Mouse (Mus musculus) gastrocnemius, adult 18-20 months (tissue): ENCODE results near the gene Actr8. TPM values are rescaled to one million over a fixed set of nuclear protein-coding genes. Genes with fewer than 3 reads are reported as not detected.

Source experiments
- DNase-seq: peaks from one replicate; pipeline ENCODE4 v3.0.0; 2021; ENCODE audit warnings: low spot score
- total RNA-seq, 2 experiments: library from RNA; stranded (reverse); gene quantifications; 2 replicates each; pipeline ENCODE4 v1.2.3; 2021

Gene Actr8
- total RNA-seq, 2 experiments from 2014 or later: 31.1 to 33.4 TPM

DNA sequence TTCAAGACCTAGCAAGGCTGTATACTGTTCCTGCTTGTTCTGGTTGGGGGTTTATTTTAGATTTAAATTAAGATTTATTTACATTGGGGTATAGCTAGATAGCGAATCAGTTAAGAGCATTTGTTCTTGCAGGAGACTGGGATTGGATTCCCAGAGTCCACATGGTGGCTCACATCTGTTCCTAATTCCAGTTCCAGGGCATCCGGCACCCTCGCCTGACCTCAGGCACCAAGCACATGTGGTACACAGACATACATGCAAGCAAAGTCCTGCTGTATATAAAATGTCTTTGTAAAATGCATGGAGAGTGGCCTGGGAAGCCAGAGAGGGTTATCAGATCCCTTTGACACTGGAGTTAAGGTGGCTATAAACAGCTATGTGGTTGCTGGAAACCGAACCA is 16.8 kb downstream of the Actr8 start:
- no peak for DNase-seq

- DNase-seq: no peak
Measured at GRCm38 (mm10) chr14:29996000-29996751, 18.0 kb downstream of the Actr8 start.

DNA sequence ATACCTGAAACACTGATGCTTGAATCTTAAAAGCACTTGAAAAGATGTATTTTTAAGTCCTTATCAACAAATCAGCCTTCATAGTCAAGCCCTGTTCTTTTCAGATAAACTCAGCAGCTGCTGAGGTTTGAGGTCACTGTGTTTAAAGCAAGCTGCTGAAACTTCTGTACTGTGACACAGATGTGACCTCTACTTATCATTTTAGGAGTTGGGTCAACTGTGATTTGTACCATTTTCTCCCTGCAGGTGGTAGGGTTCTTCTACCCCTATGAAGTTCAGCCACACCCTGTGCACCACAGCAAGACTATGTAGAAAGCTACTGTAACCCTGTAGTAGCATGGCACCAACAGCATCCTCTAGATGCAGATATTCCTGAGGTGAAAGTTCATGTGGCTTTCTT is 19.2 kb downstream of the Actr8 start:
- DNase-seq: no peak

DNA sequence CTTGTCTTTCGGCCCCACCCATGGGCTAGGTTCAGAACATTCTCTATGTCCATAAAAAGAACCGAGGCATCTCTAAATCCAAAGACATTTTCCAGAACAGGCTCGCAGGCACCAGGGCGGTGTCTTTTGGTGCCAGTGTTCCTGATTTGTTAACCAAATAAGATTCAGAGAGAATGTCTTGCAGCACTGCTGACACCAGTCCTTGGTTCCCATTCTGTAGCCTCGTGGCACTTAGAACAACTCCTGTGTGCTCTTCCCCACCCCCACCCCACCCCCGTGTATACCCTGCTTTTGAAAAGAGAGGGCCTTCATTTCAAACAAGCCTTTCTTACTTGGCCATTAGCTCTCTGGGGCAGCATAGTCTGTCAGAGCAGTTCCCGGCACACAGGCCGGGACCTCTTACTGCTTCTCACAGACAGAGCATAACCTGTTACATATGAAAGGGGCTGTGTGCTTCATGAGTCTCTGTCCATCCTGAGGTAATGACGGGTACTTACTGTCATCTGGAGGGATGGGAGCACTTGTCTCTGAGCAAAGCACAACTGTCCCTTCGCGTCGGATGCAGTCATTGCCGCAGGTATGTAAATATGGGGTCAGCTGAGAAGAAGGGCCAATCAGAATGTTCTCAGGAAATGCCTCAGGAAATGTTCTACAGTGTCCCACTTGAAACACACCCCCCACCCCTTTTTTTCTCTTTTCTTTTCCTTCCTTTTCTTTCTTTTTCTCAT is 20.8 kb downstream of the Actr8 start:
- no peak for DNase-seq

- no peak for DNase-seq
Measured at GRCm38 (mm10) chr14:29999475-29999811, 21.3 kb downstream of the Actr8 start.

GRCm38 (mm10) chr14:30008733-30009575 is 30.8 kb downstream of the Actr8 start, which contains the start of the genes Il17rb and Chdh:
Gene Il17rb, minus strand, starts transcription at chr14:30008896.
Gene Chdh, plus strand, starts transcription at chr14:30009023.
- peak; percentile 27 for DNase-seq

GRCm38 (mm10) chr14:30009864-30010560 is 31.9 kb downstream of the Actr8 start:
- peak; percentile 24 for DNase-seq

GRCm38 (mm10) chr14:30011886-30012560 is 33.9 kb downstream of the Actr8 start:
- no peak for DNase-seq

- DNase-seq: no peak
Measured at GRCm38 (mm10) chr14:30014487-30014886, 36.4 kb downstream of the Actr8 start.

DNA sequence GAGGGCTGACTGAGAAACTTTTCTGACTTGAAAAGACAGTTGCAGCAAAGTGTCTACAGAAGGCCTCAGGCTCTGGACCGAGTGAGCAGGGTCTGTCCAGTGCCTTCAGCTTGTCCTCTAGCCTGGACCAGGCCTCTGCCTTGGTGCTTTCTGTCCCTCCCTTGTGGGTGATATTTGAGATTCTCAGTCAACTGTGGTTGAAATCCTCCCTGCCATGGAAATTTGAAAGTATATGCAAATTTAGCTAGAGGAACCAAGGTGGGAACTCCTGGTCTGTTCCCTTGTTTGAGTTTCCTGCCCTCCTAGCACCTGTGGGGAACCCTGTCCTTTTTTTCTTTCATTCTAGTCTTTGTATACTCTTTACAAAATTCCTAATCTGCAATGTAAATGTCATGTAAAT is 36.9 kb downstream of the Actr8 start:
- no peak for DNase-seq

GRCm38 (mm10) chr14:30016666-30017065 is 38.5 kb downstream of the Actr8 start:
- no peak for DNase-seq

DNA sequence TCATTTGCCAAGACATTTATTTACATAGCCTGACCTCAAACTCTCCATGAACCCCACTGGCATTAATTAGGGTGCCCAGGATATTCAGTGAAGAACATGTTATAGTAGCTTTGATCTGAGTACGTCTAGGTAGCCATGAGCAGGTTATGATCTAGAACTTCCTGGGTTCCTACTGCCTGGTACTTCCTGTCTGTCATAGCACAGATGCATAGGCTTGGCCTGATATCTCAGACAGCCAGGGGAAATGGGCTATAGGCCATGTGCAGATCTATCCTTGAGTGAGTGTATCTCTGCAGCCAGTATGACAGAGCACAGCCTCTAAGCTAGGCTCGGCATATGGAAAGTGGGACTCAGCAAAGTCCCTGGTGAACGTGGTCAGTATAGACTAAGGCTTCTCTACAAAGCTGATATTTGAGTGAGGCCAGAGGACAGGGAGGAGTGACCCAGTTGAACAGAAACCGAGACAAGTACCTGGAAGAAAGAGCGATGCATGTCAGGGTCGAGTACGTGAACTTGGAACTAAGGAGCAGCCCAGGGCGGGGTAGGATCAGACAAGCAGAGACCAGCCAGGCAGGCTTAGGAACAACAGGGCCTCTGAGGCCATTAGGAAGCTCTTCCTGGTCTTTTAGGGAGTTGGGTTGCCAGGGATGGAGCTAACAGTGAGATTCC is 39.8 kb downstream of the Actr8 start:
- DNase-seq: no peak

GRCm38 (mm10) chr14:30018463-30018801 is 40.3 kb downstream of the Actr8 start:
- no peak for DNase-seq

DNA sequence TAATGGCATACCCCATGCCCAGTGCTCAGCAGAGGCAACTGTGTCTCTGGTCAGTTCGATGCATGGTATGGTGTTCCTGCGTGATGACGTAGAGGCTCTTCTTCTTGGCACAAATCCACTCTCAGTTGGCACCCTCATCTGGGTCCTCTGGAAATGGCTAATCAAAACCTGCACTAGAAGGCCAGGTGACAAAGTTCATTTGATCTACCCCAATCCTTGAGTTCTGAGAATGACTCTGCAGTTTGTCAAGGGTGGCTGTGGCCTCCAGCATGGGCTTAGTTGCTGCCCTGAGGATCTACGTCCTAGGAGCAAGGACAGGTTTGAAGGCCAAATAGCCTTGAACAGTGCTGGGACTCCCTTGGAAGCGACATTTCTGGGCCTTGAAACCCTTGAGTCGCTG is 40.7 kb downstream of the Actr8 start:
- DNase-seq: no peak

GRCm38 (mm10) chr14:30019375-30019774 is 41.2 kb downstream of the Actr8 start:
- DNase-seq: no peak

- no peak for DNase-seq
Measured at GRCm38 (mm10) chr14:30019792-30020575, 41.8 kb downstream of the Actr8 start.

GRCm38 (mm10) chr14:30022471-30022870 is 44.3 kb downstream of the Actr8 start:
- no peak for DNase-seq

DNA sequence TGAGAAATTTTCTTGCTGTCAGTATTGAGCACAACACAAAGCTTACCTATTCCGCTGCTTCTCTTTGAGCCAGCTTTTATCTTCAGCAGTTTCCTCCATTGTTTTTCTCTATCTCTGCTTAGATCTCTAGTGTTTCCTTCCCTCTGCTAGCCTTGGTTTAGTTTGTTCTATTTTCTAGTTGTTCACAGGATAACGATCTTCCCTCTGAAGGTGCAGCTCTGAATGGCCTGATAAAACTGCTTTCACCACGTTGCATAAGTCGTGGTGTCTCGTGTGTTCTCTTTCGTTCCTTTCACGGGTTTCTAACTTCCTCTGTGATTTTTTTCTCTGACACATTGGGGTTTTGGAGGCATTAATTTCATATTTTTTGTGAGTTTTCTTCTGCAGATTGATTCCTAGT is 46.2 kb downstream of the Actr8 start:
- DNase-seq: no peak

- DNase-seq: no peak
Measured at GRCm38 (mm10) chr14:30027378-30027777, 49.2 kb downstream of the Actr8 start.

DNA sequence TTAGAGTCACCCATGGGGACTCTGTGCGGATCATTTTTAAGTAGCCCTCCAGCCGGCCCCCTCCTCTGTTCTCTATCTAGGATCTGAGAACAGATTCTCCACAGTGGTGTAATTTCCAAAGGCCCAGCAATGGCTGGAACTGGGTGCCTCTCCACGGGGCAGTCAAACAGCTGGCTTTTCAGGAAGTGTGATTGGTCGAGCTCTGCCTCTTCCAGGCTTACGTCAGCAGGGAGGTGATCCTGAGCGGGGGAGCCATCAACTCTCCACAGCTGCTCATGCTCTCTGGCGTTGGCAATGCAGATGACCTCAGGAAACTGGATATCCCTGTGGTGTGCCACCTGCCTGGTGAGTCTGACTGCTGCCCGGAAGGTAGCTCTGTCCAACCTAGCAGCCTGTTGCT is 55.3 kb downstream of the Actr8 start:
- DNase-seq: no peak
